Mouse (Mus musculus): ENCODE data around the gene Wnt5a. TPM values are rescaled to one million over a fixed set of nuclear protein-coding genes. Genes with fewer than 3 reads are reported as not detected.

Wnt5a gene
- polyA plus RNA-seq, 1 experiment = 1.8 TPM

DNA sequence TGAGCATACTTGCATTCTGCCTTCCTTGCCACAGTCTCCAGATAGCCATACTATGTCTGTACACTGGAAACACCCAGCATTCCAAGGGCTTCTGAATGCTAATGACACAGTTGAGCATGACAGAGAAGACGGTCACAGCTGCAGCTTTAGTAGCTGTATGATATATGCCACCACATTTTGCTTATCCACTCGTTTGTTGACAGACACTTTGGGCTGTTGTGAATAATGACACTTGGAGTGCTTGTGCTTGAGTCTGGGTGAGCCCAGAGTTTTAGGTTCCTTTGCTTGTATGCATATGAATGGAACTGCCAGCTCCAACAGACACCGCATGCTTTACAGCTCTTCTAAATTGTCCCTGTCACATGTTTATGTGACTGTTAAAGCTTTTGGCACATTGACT, 29.5 kb upstream of the Wnt5a start:
- TF ChIP-seq POLR2A (IDR thresholded peaks at IDR 0.05; ENCODE audit: control insufficient read depth, extremely low read depth, insufficient read depth, low read length, poor library complexity) (no peak), CTCF (IDR thresholded peaks at IDR 0.05; ENCODE audit: borderline replicate concordance, control insufficient read depth, extremely low read depth, insufficient read depth, low read length, poor library complexity) (no peak)
- Histone ChIP-seq H3K36me3 (ENCODE audit: control insufficient read depth, insufficient read depth, low read length) (no peaks in the 10 kb centered on the region), H3K27me3 (ENCODE audit: control insufficient read depth, insufficient read depth, low read length) (no peaks in the 10 kb centered on the region), H3K4me3 (ENCODE audit: control insufficient read depth, insufficient read depth, low read length) (no peak overlapping the region), H3K27ac (ENCODE audit: control insufficient read depth, insufficient read depth, low read length) (no peak overlapping the region), H3K4me1 (replicated peaks; ENCODE audit: control insufficient read depth, insufficient read depth, low read length) (no peaks in the 10 kb centered on the region)
- DNase-seq = no peak
- 93% methylated on average over 3 of the region's 3 CpGs for WGBS

- Histone ChIP-seq H3K36me3 (ENCODE audit: control insufficient read depth, insufficient read depth, low read length) (no peaks in the 10 kb centered on the region), H3K4me1 (replicated peaks; ENCODE audit: control insufficient read depth, insufficient read depth, low read length) (no peaks in the 10 kb centered on the region), H3K4me3 (ENCODE audit: control insufficient read depth, insufficient read depth, low read length) (no peak overlapping the region), H3K27me3 (ENCODE audit: control insufficient read depth, insufficient read depth, low read length) (no peaks in the 10 kb centered on the region), H3K27ac (ENCODE audit: control insufficient read depth, insufficient read depth, low read length) (no peak overlapping the region)
- no peak for DNase-seq
- WGBS = 68% methylated on average over 7 of the region's 7 CpGs
- TF ChIP-seq CTCF (IDR thresholded peaks at IDR 0.05; ENCODE audit: borderline replicate concordance, control insufficient read depth, extremely low read depth, insufficient read depth, low read length, poor library complexity) (no peak), POLR2A (IDR thresholded peaks at IDR 0.05; ENCODE audit: control insufficient read depth, extremely low read depth, insufficient read depth, low read length, poor library complexity) (no peak)
Observed at GRCm38 (mm10) chr14:28475421-28475820, 29.1 kb upstream of the Wnt5a start.

DNA sequence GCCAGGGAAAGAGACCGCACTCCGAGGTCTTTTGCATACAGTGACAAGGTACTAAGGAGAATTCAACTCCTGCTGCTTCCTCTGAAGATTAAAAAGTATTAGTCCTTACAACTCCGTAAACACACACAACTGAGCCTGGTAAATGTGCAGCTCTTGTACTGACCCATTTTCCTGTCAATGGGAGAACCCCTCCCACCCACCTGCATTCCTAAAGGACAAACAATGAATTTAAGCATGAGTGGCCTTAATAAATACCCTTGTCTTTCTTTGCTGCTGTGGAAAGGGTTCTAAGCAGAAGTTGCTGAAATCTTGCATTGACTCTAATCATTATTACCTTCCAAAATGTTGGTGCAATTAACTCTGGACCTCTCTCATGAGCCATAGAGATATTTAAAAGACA, 27.8 kb upstream of the Wnt5a start:
- Histone ChIP-seq H3K4me3 (ENCODE audit: control insufficient read depth, insufficient read depth, low read length) (no peak overlapping the region), H3K27me3 (ENCODE audit: control insufficient read depth, insufficient read depth, low read length) (no peaks in the 10 kb centered on the region), H3K36me3 (ENCODE audit: control insufficient read depth, insufficient read depth, low read length) (no peaks in the 10 kb centered on the region), H3K4me1 (replicated peaks; ENCODE audit: control insufficient read depth, insufficient read depth, low read length) (no peaks in the 10 kb centered on the region), H3K27ac (ENCODE audit: control insufficient read depth, insufficient read depth, low read length) (no peak overlapping the region)
- no peak for DNase-seq
- 81% methylated on average over 3 of the region's 3 CpGs for WGBS
- TF ChIP-seq POLR2A (IDR thresholded peaks at IDR 0.05; ENCODE audit: control insufficient read depth, extremely low read depth, insufficient read depth, low read length, poor library complexity) (no peak), CTCF (IDR thresholded peaks at IDR 0.05; ENCODE audit: borderline replicate concordance, control insufficient read depth, extremely low read depth, insufficient read depth, low read length, poor library complexity) (no peak)

DNA sequence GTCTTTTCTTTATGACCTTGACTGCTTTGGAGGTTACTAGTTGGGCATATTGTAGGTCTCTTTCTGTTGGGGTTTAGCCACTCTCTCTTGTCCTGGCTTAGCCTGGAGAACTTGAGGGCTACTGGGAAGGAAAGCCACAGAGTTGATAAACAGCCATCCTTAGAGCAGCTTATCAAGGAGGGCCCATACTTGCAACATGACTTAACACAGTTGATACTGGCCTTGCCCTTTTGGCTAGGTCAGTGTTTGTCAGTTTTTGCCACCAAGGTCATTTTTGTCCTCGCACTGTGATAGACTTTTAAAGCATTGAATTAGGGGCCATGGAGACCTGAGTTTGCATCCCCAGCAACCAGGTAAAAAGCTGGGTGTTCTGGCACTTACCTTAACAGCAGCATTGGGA, 23.7 kb upstream of the Wnt5a start:
- DNase-seq = no peak
- no peaks in the 10 kb centered on the region for H3K4me1 ChIP-seq (replicated peaks; ENCODE audit: control insufficient read depth, insufficient read depth, low read length)
- no peaks in the 10 kb centered on the region for H3K36me3 ChIP-seq (ENCODE audit: control insufficient read depth, insufficient read depth, low read length)
- H3K27me3 ChIP-seq (ENCODE audit: control insufficient read depth, insufficient read depth, low read length) = no peaks in the 10 kb centered on the region
- no peak for TF ChIP-seq CTCF (IDR thresholded peaks at IDR 0.05; ENCODE audit: borderline replicate concordance, control insufficient read depth, extremely low read depth, insufficient read depth, low read length, poor library complexity)
- TF ChIP-seq POLR2A (IDR thresholded peaks at IDR 0.05; ENCODE audit: control insufficient read depth, extremely low read depth, insufficient read depth, low read length, poor library complexity) = no peak
- 96% methylated on average over 1 of the region's 1 CpGs for WGBS
- no peak overlapping the region for H3K27ac ChIP-seq (ENCODE audit: control insufficient read depth, insufficient read depth, low read length)
- no peak overlapping the region for H3K4me3 ChIP-seq (ENCODE audit: control insufficient read depth, insufficient read depth, low read length)

DNA sequence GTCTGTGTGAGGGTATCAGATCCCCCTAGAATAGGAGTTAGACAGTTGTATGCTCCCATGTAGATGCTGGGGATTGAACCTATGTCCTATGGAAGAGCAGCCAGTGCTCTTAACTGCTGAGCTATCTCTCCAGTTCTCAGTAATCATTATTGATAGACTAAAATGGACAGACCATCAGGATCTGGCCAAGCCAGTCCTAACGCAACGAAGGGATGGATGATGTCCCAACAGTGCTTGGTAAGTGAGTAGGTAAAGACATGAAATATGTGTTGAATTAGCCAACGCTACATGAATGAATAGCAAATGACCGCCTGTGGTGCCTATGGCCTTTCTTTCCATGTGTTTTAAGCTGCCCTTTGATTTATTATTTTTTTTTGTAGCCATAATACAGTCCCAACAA, 10.7 kb upstream of the Wnt5a start:
- Histone ChIP-seq H3K4me1 (replicated peaks; ENCODE audit: control insufficient read depth, insufficient read depth, low read length) (no peaks in the 10 kb centered on the region), H3K27ac (ENCODE audit: control insufficient read depth, insufficient read depth, low read length) (no peak overlapping the region), H3K4me3 (ENCODE audit: control insufficient read depth, insufficient read depth, low read length) (no peak overlapping the region), H3K27me3 (ENCODE audit: control insufficient read depth, insufficient read depth, low read length) (no peaks in the 10 kb centered on the region), H3K36me3 (ENCODE audit: control insufficient read depth, insufficient read depth, low read length) (no peaks in the 10 kb centered on the region)
- no peak for DNase-seq
- TF ChIP-seq CTCF (IDR thresholded peaks at IDR 0.05; ENCODE audit: borderline replicate concordance, control insufficient read depth, extremely low read depth, insufficient read depth, low read length, poor library complexity) (no peak), POLR2A (IDR thresholded peaks at IDR 0.05; ENCODE audit: control insufficient read depth, extremely low read depth, insufficient read depth, low read length, poor library complexity) (no peak)
- 97% methylated on average over 4 of the region's 4 CpGs for WGBS

DNA sequence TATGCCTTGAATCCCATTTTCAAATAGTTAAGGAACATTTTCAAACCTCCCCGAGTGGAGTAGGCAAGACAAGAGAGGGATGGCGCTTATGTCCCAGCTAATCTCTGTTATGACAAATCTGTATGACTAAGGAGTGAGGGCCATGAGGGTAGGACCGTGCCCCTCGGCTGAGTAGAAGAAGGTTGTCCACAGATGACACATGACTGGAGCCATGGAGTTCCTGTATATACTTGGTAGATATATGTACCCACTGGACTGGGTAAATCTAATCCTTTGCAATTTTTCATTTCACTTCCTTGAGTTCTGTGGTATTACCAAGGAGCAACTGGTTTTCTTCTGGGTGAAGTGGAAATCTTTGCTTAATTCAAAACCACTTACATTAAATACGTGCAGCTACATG, 10.3 kb upstream of the Wnt5a start:
- WGBS = 96% methylated on average over 5 of the region's 5 CpGs
- TF ChIP-seq CTCF (IDR thresholded peaks at IDR 0.05; ENCODE audit: borderline replicate concordance, control insufficient read depth, extremely low read depth, insufficient read depth, low read length, poor library complexity) (no peak), POLR2A (IDR thresholded peaks at IDR 0.05; ENCODE audit: control insufficient read depth, extremely low read depth, insufficient read depth, low read length, poor library complexity) (no peak)
- DNase-seq = no peak

DNA sequence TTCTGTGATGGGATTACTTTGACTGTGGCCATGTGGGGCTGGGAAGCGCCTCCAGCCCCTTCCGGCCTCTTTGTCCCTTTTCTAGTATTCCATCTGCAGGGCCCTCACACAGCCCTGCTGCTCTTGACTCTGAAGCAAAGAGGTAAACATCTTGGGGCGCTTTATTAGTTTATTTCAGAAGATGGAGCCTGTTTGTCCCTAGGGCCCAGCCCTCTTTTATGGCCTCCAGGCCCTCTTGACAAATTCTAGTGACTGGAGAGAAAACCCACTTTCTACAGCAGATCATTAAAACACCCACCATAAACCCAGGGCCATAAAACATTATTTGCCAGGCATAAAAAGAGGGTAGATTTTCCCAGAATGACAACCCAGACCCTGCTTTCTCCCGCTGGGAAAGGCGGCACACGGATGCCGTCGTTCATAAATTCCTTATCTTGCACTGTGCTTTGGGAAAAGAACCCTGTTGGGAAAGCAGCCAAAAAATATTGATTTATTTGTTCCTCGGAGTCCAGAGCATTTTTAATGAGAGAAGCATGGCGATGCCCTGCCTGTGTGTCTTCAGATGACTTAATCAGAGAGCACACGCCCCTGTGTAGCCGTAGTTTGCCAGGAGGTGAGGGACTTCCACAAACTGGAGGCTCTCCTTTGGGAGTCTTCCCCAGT, 3.2 kb upstream of the Wnt5a start:
- 75% methylated on average over 12 of the region's 12 CpGs for WGBS
- Histone ChIP-seq H3K4me1 (replicated peaks; ENCODE audit: control insufficient read depth, insufficient read depth, low read length) (no peaks in the 10 kb centered on the region), H3K36me3 (ENCODE audit: control insufficient read depth, insufficient read depth, low read length) (no peaks in the 10 kb centered on the region), H3K4me3 (ENCODE audit: control insufficient read depth, insufficient read depth, low read length) (no peak overlapping the region), H3K27ac (ENCODE audit: control insufficient read depth, insufficient read depth, low read length) (no peak overlapping the region), H3K27me3 (ENCODE audit: control insufficient read depth, insufficient read depth, low read length) (no peaks in the 10 kb centered on the region; the same call in 1 of the 2 replicates)
- DNase-seq = no peak
- TF ChIP-seq POLR2A (IDR thresholded peaks at IDR 0.05; ENCODE audit: control insufficient read depth, extremely low read depth, insufficient read depth, low read length, poor library complexity) (no peak), CTCF (IDR thresholded peaks at IDR 0.05; ENCODE audit: borderline replicate concordance, control insufficient read depth, extremely low read depth, insufficient read depth, low read length, poor library complexity) (no peak)

More for the DNA sequence above, 10.3 kb upstream of the Wnt5a start:
- H3K36me3 ChIP-seq (ENCODE audit: control insufficient read depth, insufficient read depth, low read length) = no peaks in the 10 kb centered on the region
- H3K27ac ChIP-seq (ENCODE audit: control insufficient read depth, insufficient read depth, low read length) = no peak overlapping the region
- H3K4me1 ChIP-seq (replicated peaks; ENCODE audit: control insufficient read depth, insufficient read depth, low read length) = no peaks in the 10 kb centered on the region
- H3K4me3 ChIP-seq (ENCODE audit: control insufficient read depth, insufficient read depth, low read length) = no peak overlapping the region
- no peaks in the 10 kb centered on the region for H3K27me3 ChIP-seq (ENCODE audit: control insufficient read depth, insufficient read depth, low read length)

Measured in thymus, adult 2 months (tissue).